Mouse (Mus musculus): ENCODE measurements around the gene Lrch1. TPM values are rescaled to one million over a fixed set of nuclear protein-coding genes. Genes with fewer than 3 reads are reported as not detected.

Lrch1 gene
- total RNA-seq, 1 experiment: 3.3 TPM

DNA sequence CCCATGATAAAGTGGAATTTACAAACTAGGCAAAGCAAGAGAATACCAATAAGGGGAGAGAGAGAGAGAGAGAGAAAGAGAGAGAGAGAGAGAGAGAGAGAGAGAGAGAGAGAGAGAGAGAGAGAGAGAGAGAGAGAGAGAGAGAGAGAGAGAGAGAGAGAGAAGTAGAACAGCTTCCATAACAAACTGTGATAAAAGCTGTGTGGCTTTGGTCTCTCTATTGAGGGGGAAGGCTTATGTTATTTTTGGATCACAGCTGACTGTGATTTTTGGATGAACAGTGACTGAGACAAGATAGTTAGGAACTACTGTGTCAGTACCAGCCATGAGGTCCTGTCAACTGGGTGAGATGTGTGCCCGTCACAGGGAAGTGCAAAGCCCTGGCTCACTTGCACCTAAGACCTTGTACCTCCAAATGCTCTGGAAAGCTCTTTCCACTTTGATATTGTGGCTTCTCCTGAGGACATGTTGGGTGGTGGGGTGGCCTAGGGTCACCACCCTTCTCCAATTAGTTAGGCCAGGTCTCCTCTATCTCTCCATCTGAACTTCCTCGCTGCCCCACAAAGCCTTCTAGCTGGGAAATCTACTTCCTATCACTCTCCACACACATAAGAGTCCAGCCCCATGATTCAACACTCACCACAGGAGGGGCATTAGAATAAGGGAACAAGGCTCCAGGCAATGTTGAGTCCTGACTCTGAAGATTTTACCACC, 79.3 kb downstream of the Lrch1 start:
- Histone ChIP-seq H3K27ac (ENCODE audit: insufficient read depth, low read depth, low read length, poor library complexity, severe bottlenecking) (no peak overlapping the region), H3K36me3 (ENCODE audit: control insufficient read depth, insufficient read depth, low read length, poor library complexity, severe bottlenecking) (no peaks in the 10 kb centered on the region), H3K4me1 (ENCODE audit: control insufficient read depth in 2 of 2, insufficient read depth in 2 of 2, low read length in 2 of 2, poor library complexity in 1 of 2) (peaks cover 4 to 20% of the 10 kb centered on the region in 2 experiments; a peak in 3 of 4 replicates), H3K9me3 (ENCODE audit: control insufficient read depth, insufficient read depth, low read depth, low read length) (no peaks in the 10 kb centered on the region), H3K4me3 (ENCODE audit: insufficient read depth in 1 of 2, low read depth in 1 of 2, low read length in 2 of 2, poor library complexity in 1 of 2, severe bottlenecking in 1 of 2) (no peak overlapping the region), H3K9ac (ENCODE audit: insufficient read depth, low read depth, low read length, poor library complexity, severe bottlenecking) (no peak overlapping the region)
- TF ChIP-seq ZC3H11A (IDR thresholded peaks at IDR 0.05; ENCODE audit: borderline replicate concordance, low read depth, low read length) (no peak), MAFK (IDR thresholded peaks at IDR 0.05; ENCODE audit: insufficient read depth, low read depth, low read length) (no peak), HCFC1 (IDR thresholded peaks at IDR 0.05; ENCODE audit: borderline replicate concordance, insufficient read depth, low read length) (no peak), ZNF384 (IDR thresholded peaks at IDR 0.05; ENCODE audit: low read depth, low read length) (no peak), CHD2 (IDR thresholded peaks at IDR 0.05; ENCODE audit: low read depth, low read length) (no peak)
- DNase-seq (ENCODE audit: low read depth, low spot score): no peak
- in situ Hi-C loops (cut with MboI; ENCODE audit: low sequenced_read_pairs in 2 of 2, unreplicated experiment in 2 of 2): no loop called here

- Histone ChIP-seq H3K9me3 (ENCODE audit: control insufficient read depth, insufficient read depth, low read depth, low read length) (no peaks in the 10 kb centered on the region), H3K36me3 (ENCODE audit: control insufficient read depth, insufficient read depth, low read length, poor library complexity, severe bottlenecking) (no peaks in the 10 kb centered on the region), H3K4me1 (ENCODE audit: control insufficient read depth in 2 of 2, insufficient read depth in 2 of 2, low read length in 2 of 2, poor library complexity in 1 of 2) (peaks cover 4 to 20% of the 10 kb centered on the region in 2 experiments; a peak in 3 of 4 replicates), H3K4me3 (ENCODE audit: insufficient read depth in 1 of 2, low read depth in 1 of 2, low read length in 2 of 2, poor library complexity in 1 of 2, severe bottlenecking in 1 of 2) (no peak overlapping the region), H3K27ac (ENCODE audit: insufficient read depth, low read depth, low read length, poor library complexity, severe bottlenecking) (no peak overlapping the region), H3K9ac (ENCODE audit: insufficient read depth, low read depth, low read length, poor library complexity, severe bottlenecking) (no peak overlapping the region)
- no peak for TF ChIP-seq ZC3H11A (IDR thresholded peaks at IDR 0.05; ENCODE audit: borderline replicate concordance, low read depth, low read length)
- no peak for TF ChIP-seq CHD2 (IDR thresholded peaks at IDR 0.05; ENCODE audit: low read depth, low read length)
- TF ChIP-seq MAFK (IDR thresholded peaks at IDR 0.05; ENCODE audit: insufficient read depth, low read depth, low read length): no peak
- no peak for TF ChIP-seq ZNF384 (IDR thresholded peaks at IDR 0.05; ENCODE audit: low read depth, low read length)
- TF ChIP-seq HCFC1 (IDR thresholded peaks at IDR 0.05; ENCODE audit: borderline replicate concordance, insufficient read depth, low read length): no peak
- DNase-seq (ENCODE audit: low read depth, low spot score): no peak
- in situ Hi-C loops (cut with MboI; ENCODE audit: low sequenced_read_pairs in 2 of 2, unreplicated experiment in 2 of 2): no loop called here
These were observed 80.3 kb downstream of the Lrch1 start for GRCm38 (mm10) chr14:74867076-74868042.

DNA sequence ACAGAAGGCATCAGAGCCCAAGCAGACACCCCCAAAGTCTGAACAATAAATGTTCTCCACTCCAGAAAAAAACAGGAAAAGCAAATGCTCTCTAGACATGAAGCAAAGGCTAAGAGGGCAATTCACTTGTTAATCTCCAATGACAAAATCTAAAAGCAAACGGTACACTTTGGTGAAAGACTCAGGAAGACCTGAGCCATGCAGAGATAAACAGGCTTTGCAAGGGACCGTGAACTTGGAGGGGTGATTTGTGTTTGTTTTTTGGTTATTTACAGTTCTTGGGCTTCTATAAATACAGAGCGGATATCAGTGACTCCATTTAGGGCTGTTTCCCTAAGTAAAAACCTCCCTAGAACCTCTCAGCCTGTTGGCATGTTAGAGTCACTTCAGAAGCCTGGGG, 81.9 kb downstream of the Lrch1 start:
- Histone ChIP-seq H3K27ac (ENCODE audit: insufficient read depth, low read depth, low read length, poor library complexity, severe bottlenecking) (no peak overlapping the region), H3K9me3 (ENCODE audit: control insufficient read depth, insufficient read depth, low read depth, low read length) (no peaks in the 10 kb centered on the region), H3K9ac (ENCODE audit: insufficient read depth, low read depth, low read length, poor library complexity, severe bottlenecking) (no peak overlapping the region), H3K4me3 (ENCODE audit: insufficient read depth in 1 of 2, low read depth in 1 of 2, low read length in 2 of 2, poor library complexity in 1 of 2, severe bottlenecking in 1 of 2) (no peak overlapping the region), H3K4me1 (ENCODE audit: control insufficient read depth in 2 of 2, insufficient read depth in 2 of 2, low read length in 2 of 2, poor library complexity in 1 of 2) (peaks cover 4 to 16% of the 10 kb centered on the region in 2 experiments; a peak in 3 of 4 replicates), H3K36me3 (ENCODE audit: control insufficient read depth, insufficient read depth, low read length, poor library complexity, severe bottlenecking) (no peaks in the 10 kb centered on the region)
- TF ChIP-seq CHD2 (IDR thresholded peaks at IDR 0.05; ENCODE audit: low read depth, low read length) (no peak), ZNF384 (IDR thresholded peaks at IDR 0.05; ENCODE audit: low read depth, low read length) (no peak), HCFC1 (IDR thresholded peaks at IDR 0.05; ENCODE audit: borderline replicate concordance, insufficient read depth, low read length) (no peak), ZC3H11A (IDR thresholded peaks at IDR 0.05; ENCODE audit: borderline replicate concordance, low read depth, low read length) (no peak), MAFK (IDR thresholded peaks at IDR 0.05; ENCODE audit: insufficient read depth, low read depth, low read length) (no peak)
- no peak for DNase-seq (ENCODE audit: low read depth, low spot score)
- in situ Hi-C loops (cut with MboI; ENCODE audit: low sequenced_read_pairs in 2 of 2, unreplicated experiment in 2 of 2): no loop called here

DNA sequence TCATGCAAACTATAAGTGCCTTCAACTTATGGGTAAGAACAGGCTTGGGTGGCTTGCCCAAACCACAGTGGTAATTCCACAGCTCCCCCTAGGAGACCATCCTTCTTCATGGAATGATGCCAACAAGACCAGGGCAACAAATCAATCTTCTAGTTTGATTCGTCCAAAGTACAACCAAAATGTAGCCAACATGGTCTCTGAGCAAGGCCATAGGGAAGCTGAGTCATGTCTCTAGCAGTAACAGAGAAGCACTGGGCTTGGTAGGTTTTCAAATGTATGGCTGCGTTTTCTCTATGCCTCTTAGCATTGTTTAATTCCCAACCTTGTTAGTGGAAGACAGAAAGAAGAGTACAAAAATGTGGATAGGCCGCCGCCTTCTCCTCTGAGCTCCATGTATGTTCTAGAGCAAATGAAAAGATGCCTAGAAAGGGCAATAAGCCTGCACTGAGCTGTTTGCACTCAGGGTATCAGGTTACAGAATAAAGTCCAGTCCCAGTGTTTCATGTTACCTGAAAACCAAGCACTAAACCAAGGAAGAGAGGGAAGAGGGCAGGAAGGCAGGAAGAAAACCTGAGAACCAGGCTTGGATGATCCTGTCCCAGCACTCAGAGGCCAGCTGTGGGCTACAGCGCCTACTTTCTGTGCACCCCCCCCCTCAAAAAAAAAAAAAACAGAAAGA, 82.7 kb downstream of the Lrch1 start:
- H3K4me1 ChIP-seq (ENCODE audit: control insufficient read depth in 2 of 2, insufficient read depth in 2 of 2, low read length in 2 of 2, poor library complexity in 1 of 2): peaks cover 4 to 15% of the 10 kb centered on the region in 2 experiments; a peak in 3 of 4 replicates
- H3K9me3 ChIP-seq (ENCODE audit: control insufficient read depth, insufficient read depth, low read depth, low read length): no peaks in the 10 kb centered on the region
- no peak for DNase-seq (ENCODE audit: low read depth, low spot score)
- in situ Hi-C loops (cut with MboI; ENCODE audit: low sequenced_read_pairs in 2 of 2, unreplicated experiment in 2 of 2): no loop called here
- H3K4me3 ChIP-seq (ENCODE audit: insufficient read depth in 1 of 2, low read depth in 1 of 2, low read length in 2 of 2, poor library complexity in 1 of 2, severe bottlenecking in 1 of 2): no peak overlapping the region
- H3K27ac ChIP-seq (ENCODE audit: insufficient read depth, low read depth, low read length, poor library complexity, severe bottlenecking): no peak overlapping the region
- no peaks in the 10 kb centered on the region for H3K36me3 ChIP-seq (ENCODE audit: control insufficient read depth, insufficient read depth, low read length, poor library complexity, severe bottlenecking)
- TF ChIP-seq HCFC1 (IDR thresholded peaks at IDR 0.05; ENCODE audit: borderline replicate concordance, insufficient read depth, low read length): no peak
- TF ChIP-seq CHD2 (IDR thresholded peaks at IDR 0.05; ENCODE audit: low read depth, low read length): no peak
- no peak for TF ChIP-seq MAFK (IDR thresholded peaks at IDR 0.05; ENCODE audit: insufficient read depth, low read depth, low read length)
- TF ChIP-seq ZC3H11A (IDR thresholded peaks at IDR 0.05; ENCODE audit: borderline replicate concordance, low read depth, low read length): no peak
- no peak for TF ChIP-seq ZNF384 (IDR thresholded peaks at IDR 0.05; ENCODE audit: low read depth, low read length)
- no peak overlapping the region for H3K9ac ChIP-seq (ENCODE audit: insufficient read depth, low read depth, low read length, poor library complexity, severe bottlenecking)

Measured in ES-E14 (cell line).